Mouse (Mus musculus) Muller cell, postnatal 12 days (primary cell): Measurements from ENCODE around the gene Gm20498.
"Not testable (repeated sequence)": the region's sequence is repeated elsewhere in the genome, so short reads cannot be mapped to it uniquely, and the experiment has no call there.

Experiments used
- DNase-seq: peaks from one replicate; pipeline ENCODE4 v3.0.0-alpha.2; 2015; ENCODE audit errors: inconsistent ontology term

Gene Gm20498

GRCm38 (mm10) chr12:81532316-81533028, at the start of gene Gm20498, which contains the start of gene Synj2bp:
Gm20498 (minus strand) TSS chr12:81532905.
Synj2bp (minus strand) TSS chr12:81532911.
- DNase-seq, result peak; percentile 86

DNA sequence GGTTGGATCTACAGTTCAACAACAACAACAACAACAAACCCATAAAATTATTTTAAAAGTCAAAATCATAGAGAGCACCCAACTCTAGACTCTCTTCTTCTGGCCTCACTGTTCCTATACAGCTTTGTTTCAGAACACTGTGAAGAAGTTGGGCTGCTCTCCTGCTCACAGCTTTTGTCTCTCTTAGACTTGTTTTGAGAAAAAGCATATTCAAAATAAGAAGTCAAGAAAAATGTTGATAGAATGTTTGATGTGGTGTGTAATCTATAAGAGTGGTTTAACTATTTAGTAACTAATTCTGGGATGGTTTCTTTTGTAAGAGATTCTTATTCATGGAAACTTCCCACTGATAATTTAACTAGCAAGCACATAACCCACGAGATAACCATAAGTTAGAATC, 35.7 kb upstream of the Gm20498 start, which contains the start of gene Adam21:
Gene Adam21 (minus strand): TSS at position 101 of the 400 bp plus-strand sequence.
- no peak for DNase-seq

DNA sequence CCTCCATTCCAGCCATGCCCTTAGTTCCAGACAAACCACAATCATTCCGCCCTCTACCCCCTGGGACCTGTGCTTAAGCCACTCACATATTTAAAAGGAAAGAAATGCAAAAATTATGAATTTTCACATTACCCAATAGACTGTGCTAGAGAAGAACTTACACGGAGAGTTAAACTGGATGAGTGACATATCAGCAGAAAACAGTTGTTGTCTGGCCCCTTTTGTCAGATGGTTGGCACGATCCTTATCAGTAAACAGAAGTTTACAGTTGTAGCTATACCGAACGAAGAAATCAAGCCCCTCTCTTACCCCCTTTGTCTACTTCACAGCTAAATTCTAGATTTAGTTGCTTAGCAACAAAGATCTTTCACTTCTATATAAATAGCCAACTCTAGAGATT, 35.2 kb upstream of the Gm20498 start:
- DNase-seq, result no peak

- DNase-seq, result no peak
Measured at GRCm38 (mm10) chr12:81564173-81564572, 31.5 kb upstream of the Gm20498 start.

GRCm38 (mm10) chr12:81549286-81549685, 16.6 kb upstream of the Gm20498 start:
- DNase-seq, result no peak

DNA sequence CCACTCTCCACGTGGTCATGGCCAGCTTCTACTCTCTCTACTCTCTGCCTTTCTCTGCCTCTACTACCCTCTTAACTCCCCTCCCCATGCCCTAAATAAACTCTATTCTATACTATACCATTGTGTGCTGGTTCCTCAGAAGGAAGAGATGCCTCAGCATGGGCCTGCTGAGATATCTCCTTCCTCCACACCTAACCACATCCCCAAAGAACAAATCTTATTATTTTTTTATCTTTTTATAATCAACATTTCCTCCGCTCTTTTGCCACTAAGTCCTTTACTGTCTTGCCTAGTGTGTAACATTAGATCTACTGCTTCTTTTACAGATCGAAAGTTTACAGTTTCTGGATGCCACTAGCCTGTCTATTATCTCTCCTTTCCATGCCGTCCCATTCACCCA, 14.5 kb upstream of the Gm20498 start:
- DNase-seq, result no peak

GRCm38 (mm10) chr12:81533029-81533419, 319 bp upstream of the Gm20498 start:
- no peak for DNase-seq

DNA sequence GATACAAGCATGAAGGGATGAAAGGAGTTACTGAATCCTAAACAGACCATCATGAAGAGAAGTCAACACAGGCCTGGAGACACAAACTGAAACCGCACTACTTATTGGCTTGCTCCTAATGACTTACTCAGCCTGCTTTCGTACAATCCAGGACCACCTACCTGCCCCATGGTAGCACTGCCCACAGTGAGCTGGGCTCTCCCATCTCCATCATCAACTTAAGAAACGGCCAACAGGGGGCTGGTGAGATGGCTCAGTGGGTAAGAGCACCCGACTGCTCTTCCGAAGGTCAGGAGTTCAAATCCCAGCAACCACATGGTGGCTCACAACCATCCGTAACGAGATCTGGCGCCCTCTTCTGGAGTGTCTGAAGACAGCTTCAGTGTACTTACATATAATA, 2.1 kb downstream of the Gm20498 start:
- not testable (repeated sequence) for DNase-seq

DNA sequence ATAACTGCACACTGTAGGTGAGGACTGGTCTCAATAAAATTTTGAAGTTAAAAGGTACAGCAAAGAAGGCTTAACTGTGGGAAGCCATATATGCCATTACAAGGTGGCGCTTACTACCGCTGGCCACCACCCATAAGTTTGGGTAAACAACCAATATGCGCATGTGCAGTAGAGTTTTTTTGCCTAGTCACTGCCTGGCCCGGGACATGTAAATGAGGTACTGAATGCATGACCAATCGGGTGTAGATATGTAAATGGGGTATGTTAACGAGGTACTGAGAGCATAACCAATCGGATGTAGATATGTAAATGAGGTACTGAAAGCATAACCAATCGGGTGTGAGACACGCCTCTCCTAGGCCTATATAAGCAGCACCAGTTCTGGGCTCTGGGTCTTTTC, 35.8 kb downstream of the Gm20498 start:
- DNase-seq, result not testable (repeated sequence)

GRCm38 (mm10) chr12:81490491-81490890, 42.2 kb downstream of the Gm20498 start:
- DNase-seq, result no peak

GRCm38 (mm10) chr12:81485311-81485710, 47.4 kb downstream of the Gm20498 start:
- DNase-seq, result no peak

- DNase-seq, result peak; percentile 91
Measured at GRCm38 (mm10) chr12:81484727-81485191, 47.9 kb downstream of the Gm20498 start, which contains the start of gene Cox16. Cox16 (minus strand) TSS chr12:81485127.

- peak; percentile 6 for DNase-seq
Measured at GRCm38 (mm10) chr12:81484212-81484611, 48.5 kb downstream of the Gm20498 start.

DNA sequence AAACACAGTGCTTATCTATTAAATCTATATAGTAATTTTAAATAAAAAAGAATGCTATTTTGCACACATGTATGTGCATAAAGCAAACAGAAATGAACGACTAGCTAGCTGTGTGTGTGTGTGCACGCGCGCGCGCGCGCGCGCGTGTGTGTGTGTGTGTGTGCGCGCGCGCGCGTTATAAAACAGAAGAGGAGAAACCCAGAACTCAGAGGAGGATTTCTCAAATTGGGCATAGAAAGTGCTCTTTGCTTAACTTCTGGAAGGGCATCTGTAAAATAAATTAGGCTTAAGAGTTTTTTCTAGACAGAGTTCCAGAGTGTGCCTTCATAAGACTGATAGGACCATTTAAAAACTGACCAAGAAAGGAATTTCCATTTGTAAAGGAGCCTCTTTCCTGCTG, 49.0 kb downstream of the Gm20498 start:
- DNase-seq, result peak; percentile 72

DNA sequence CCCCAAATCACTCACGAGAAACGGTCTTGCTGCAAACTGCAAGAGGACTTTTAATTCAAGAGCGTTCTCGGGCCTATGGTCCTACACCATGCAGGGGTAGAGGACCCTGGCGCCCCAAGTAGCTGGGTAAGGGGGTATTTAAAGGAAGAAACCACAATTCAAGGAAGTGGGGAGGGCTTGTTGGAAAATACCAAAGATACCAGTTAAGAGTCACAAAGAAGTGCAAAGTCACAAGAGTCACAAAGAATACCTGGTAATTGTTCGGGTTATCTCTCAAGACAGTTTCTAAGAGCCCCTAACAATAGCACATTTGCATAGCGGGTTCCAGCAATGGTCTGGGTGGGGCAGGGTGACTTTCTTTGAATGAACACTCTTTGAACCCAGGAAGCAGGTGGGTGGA, 73.7 kb downstream of the Gm20498 start:
- not testable (repeated sequence) for DNase-seq

- not testable (repeated sequence) for DNase-seq
Measured at GRCm38 (mm10) chr12:81438985-81439384, 93.7 kb downstream of the Gm20498 start.

DNA sequence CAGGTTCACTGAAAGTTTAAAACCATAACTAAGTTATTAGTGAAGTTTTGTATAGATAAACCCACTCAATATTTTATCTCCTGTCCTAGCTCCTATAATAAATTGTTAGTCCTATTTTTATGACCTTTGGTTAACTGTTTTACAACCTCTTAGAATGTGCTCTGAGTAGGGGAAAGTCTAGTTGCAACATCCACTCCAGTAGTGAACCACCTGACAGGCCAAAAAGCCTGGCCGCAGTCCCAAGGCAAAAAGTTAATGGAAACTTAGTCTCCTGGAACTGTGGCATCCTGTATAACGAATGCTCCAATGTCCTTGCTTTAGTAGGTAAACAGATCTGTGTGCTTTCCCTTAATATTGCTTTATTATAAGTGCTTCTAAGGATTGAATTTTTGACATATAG, 97.9 kb downstream of the Gm20498 start:
- DNase-seq, result not testable (repeated sequence)

DNA sequence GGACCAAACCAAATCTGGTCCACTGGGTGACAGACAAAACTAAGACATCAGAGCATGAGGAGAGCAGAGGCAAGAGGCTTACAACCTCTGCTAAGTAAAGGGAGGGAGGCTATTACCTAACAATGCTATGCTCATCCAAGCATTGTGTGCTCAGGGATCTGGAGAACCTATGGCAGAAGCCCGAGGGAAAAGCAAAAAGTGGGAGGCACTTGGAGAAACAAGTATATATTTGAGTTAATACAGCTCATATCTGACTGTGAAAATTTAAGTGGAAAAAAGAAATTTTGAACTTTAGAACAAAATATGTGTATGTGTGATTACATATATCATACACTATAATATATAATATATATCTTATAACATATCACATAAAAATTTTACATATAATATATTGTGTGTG, 110.9 kb downstream of the Gm20498 start, which contains the start of gene Adam4:
Gene Adam4 (minus strand): TSS at position 101 of the 400 bp plus-strand sequence.
- no peak for DNase-seq

- no peak for DNase-seq
Measured at GRCm38 (mm10) chr12:81413211-81413610, 119.5 kb downstream of the Gm20498 start.

DNA sequence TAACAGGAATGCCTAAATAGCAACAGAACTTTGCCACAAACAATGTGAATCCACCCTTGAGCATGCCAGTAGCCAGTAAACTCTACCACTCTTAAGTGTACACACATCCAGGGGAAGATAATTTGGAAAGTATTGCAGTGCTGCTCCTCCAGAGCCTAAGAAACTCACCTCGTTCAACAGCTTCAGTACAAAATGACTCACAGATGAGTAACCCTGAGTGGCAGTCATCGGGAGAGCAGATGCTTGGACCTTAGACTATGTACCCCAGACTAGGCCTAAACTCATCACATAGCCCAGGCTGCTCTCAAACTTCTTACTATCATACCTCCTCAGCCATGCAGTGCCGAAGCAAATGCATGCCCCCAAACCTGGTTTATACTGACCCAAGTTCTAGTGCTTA, 123.7 kb downstream of the Gm20498 start:
- no peak for DNase-seq

DNA sequence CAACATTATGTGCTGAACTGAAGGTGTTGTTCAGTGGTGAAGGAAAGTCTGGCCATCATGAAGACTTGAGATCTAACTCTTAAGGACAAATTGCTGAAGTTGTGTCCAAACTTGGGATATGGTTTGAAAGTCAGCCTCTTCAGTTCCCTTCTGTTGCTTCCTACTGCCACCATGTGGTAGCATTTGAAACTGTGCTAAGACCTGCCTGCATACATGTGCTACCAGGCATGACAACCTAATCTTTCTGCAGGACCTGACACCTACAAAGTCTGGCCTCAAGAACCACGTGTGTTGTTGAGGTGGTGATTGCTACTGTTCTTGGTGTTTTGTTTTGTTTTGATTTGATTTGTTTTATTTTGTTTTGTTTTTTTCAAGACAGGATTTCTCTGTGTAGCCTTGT, 130.5 kb downstream of the Gm20498 start:
- peak; percentile 6 for DNase-seq

DNA sequence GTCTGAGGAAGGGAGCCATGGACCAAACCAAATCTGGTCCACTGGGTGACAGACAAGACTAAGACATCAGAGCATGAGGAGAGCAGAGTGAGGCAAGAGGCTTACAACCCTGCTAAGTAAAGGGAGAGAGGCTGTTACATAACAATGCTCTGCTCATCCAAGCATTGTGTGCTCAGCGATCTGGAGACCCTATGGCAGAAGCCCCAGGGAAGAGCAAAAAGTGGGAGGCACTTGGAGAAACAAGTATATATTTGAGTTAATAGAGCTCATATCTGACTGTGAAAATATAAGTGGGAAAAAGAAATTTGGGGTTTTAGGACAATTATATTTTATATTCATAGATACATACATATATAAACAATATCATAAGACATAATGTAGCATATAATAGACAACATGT, 153.3 kb downstream of the Gm20498 start, which contains the start of gene Gm4787:
Gene Gm4787 (minus strand): TSS at position 101 of the 400 bp plus-strand sequence.
- DNase-seq, result not testable (repeated sequence)

DNA sequence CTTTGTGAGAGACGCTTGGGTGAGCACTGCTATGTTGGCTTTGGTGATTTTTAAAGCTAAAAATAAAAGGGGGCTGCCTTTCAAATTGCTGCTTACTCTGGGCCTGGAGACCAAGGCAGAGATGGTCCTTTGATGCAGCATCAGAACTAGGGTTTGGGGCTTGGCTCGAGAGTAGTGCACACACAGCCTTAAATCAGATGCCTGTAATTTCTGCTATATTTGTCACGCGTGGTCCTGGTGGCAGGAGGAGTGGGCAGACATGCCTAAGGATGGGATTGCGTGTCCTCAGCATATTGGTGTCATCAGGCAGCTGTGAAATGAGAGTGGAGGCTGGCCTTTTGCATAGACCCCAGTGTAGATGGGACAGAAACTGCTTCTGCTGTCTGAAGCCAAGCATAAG, 198.9 kb downstream of the Gm20498 start:
- no peak for DNase-seq
